Mouse (Mus musculus) myocyte (in vitro differentiated cells): Measurements from ENCODE around the gene Ly6g5b.

Source experiments
- CEBPB ChIP-seq: IDR thresholded peaks from 2 replicates; pipeline ENCODE4 v1.6.1; 2011; ENCODE audit warnings: mild to moderate bottlenecking, moderate library complexity; ENCODE audit not compliant: poor library complexity, insufficient read depth, severe bottlenecking
- E2F4 ChIP-seq: IDR thresholded peaks from one replicate; pipeline ENCODE4 v1.6.1; 2011; ENCODE audit warnings: mild to moderate bottlenecking, control low read depth, moderate library complexity; ENCODE audit not compliant: insufficient read depth
- MYOD1 ChIP-seq, 3 experiments: IDR thresholded peaks; one replicate each; pipeline ENCODE4 v1.6.1; 2011; ENCODE audit warnings: control low read depth in 2 of 3, low read depth in 2 of 3, mild to moderate bottlenecking in 2 of 3, moderate library complexity in 1 of 3; ENCODE audit not compliant: insufficient read length in 2 of 3, control insufficient read depth in 1 of 3
- POLR2A ChIP-seq: IDR thresholded peaks from one replicate; pipeline ENCODE4 v1.6.1; 2011; ENCODE audit warnings: low read depth, mild to moderate bottlenecking, control low read depth, moderate library complexity; ENCODE audit not compliant: insufficient read length
- POLR2AphosphoS2 ChIP-seq: IDR thresholded peaks from one replicate; pipeline ENCODE4 v1.6.1; 2011; ENCODE audit warnings: low read depth, control low read depth; ENCODE audit not compliant: insufficient read length
- TCF12 ChIP-seq: IDR thresholded peaks from one replicate; pipeline ENCODE4 v1.6.1; 2011; ENCODE audit warnings: mild to moderate bottlenecking, control low read depth; ENCODE audit not compliant: poor library complexity, insufficient read depth, severe bottlenecking
- TCF3 ChIP-seq: IDR thresholded peaks from one replicate; pipeline ENCODE4 v1.6.1; 2011; ENCODE audit warnings: low read depth, control low read depth; ENCODE audit not compliant: insufficient read length

DNA sequence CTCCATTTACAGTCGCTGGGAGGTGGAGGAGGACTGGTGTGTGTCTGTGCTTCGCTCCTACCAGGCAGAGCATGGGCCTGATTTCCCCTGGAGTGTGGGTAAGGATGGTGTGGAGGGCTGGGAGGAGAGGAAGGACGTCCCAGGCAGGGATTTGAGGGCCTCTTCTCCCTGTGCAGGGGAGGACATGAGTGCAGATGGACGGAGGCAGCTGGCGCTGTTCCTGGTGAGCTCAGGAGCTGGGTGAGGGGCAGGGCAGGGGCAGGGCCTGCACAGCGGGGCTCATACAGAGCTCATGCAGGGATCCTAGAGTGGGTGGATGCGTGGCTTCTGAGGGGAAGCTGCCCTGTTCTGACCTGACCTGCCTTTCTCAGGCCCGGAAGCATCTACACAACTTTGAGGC is 12.9 kb downstream of the Ly6g5b start:
- TF ChIP-seq TCF12 (no peak), E2F4 (no peak), POLR2A (no peak), MYOD1 (IDR thresholded peaks at IDR 0.05; ENCODE audit: control insufficient read depth in 1 of 3, insufficient read length in 2 of 3, low read depth in 2 of 3) (peak in 1 of 3 experiments; percentile 28), TCF3 (no peak), CEBPB (no peak), POLR2AphosphoS2 (no peak)
